Mouse (Mus musculus): Measurements from ENCODE around the gene Slc24a2.

Gene Slc24a2

DNA sequence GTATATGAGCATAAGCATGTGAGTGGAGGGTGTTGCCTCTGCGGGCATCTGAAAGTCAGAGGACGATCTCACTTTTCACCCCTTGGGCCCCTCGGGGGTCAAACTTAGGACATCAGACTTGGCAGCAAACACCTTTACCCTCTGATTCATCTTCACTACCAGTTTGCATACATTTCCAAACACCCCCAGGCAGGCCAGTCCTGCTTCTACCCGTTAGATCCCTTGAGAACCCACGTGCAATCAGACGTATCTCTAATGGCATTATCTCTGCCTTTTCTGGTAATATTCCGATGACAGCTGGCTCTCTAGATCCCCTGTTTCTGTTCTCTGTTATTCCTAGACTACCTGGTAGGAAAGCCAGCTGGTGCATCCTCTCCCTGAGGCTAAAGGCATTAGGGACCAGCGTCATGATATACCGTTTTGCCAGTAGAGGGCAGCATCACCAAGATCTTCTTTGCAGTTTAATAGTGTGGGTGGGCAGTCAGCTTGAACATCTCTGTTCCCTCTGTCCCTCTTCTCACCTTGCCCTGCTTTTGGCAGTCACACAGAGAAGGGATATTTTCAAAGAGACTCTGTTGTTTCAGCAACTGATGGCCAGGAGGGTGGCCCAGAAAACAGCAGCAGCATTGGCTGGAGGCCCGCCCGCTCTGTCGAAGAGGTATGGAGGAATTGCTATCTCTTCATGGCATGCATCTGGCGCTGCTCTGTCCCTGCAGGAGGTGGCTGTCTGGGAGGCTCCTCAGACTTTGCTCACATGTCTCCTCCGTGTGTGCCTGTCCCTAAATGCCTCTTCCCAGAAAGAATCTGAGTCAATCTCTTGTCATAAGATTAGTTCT lies 272.5 kb downstream of the Slc24a2 start:
- ATAC-seq (ENCODE audit: low TSS enrichment) = peak; percentile 91

DNA sequence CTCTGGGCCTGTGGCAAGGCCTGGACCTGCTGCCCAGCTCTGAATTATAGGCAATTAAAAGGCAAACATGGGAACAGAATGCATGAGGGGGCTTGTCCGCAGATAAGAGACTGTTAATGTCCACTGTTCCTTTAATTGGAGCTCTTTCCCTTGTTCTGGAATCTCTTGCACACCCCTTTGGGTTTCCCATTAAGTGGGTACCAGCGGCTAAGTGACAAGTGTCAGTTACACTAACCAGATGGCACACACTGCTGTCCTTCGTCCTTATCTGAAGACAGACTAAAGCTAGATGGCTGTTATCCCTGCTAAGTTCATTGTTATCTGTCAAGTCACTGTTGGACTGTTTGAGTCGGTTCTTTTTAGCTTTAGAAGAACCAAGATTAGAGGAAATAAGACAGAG lies 274.8 kb downstream of the Slc24a2 start:
- no peak for ATAC-seq (ENCODE audit: low TSS enrichment)

DNA sequence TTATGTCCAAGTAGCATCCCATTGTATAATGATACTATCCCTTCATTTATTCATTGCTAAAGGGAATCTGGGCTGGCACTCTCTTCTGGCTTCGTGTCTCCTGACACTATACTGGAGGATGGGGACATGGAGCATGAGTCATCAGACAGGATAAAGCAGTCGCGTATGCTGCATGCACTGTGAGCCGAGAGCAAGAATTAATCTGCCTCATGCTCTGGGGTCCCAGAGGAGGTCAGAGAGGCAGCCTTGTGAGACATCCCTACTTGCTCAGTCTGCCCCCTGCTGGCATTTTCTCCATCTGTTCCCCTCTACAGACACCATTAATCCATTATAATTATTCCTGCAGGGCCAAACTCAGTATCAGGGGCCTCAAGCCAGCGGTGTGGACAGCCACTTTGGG lies 276.8 kb downstream of the Slc24a2 start:
- ATAC-seq (ENCODE audit: low TSS enrichment) = peak; percentile 89

DNA sequence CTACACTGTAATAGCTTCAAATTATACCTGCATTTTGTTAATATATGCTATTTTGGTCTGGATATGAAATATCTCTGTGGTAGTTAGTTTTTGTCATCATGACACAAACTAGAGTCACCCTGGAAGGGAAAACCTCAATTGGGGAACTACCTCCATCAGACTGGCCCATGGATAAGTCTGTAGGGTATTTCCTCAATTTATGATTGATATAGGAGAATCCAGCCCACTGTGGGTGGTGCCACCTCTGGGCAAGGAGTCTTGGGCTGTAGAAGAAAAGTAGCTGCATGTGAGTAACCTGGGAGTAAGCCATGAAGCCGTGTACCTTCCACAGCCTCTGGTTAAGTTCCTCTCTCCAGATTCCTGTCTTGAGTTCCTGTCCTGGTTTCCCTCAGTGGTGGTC lies 281.5 kb downstream of the Slc24a2 start:
- no peak for ATAC-seq (ENCODE audit: low TSS enrichment)

DNA sequence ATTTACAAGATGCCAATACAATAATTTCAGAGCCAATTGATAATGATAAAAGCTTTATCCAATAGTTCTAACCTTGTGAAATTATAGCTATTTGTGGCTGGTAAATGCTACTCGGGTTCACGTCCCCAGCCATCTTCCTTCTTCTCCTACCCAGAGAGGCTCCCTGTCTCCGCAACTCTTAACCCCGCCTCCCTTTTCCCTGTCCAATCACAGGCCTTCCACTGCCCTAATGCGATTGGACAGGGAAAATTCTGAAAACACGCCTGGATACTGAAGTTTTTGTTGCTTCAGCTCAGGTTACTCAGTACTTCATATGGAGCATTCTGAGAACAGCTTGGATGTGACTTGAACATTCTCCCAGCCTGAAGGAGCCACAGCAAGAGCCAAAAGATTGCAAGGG lies 287.0 kb downstream of the Slc24a2 start:
- ATAC-seq (ENCODE audit: low TSS enrichment) = no peak

DNA sequence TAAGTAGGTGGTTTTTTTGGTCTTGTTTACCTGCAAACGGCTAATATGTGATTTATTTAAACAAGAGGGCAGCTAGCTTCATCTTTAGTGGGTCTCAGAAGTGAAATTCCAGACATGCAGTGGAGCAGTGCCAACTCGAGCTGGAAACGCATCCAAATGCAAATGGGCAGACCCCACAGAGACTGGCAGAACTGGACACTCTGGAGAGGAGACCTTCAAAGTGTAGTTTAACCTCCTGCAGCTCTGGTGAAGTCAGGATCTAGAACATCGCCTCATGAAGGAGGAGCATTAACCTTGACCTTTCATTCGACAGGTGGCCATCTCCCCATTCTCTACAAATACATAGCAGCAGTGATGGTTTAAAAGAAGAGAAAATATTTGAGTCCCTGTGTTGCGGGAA lies 287.6 kb downstream of the Slc24a2 start:
- ATAC-seq (ENCODE audit: low TSS enrichment) = no peak

DNA sequence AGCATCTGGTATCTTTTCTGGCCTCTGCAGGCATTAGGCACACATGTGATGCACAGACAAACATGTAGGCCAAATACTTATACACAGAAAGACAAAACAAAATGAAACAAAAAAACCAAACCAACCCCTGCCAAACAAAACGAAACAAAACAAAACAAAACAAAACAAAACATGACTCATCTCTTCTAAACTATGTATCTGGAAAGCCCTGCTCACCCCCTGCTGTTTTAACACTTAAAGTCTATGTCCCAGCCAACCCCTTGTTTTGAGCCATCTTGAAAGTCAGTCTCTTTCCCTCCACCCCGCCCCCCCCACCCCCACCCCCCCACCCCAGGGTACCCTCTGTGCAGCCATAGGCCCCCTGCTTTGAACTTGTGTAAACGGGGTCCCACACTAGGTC lies 293.6 kb downstream of the Slc24a2 start:
- no peak for ATAC-seq (ENCODE audit: low TSS enrichment)

DNA sequence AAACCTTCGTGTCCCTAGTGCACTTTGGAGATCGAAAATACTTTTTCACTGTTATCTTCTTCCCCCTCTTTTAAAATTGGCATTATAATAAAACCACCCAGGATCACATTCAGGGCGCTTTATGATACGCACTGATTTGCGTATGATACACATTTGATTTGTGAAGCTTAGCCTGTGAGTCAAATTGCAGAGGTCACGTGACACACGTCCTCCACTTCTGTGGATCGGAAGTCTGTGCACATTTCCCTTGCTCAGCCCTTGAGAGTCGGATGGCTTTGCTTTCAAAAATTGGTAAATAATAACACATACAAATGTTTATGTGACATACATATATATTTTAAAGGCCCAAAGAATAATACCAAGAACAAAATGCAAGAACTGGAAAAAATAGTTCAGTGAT lies 294.1 kb downstream of the Slc24a2 start:
- ATAC-seq (ENCODE audit: low TSS enrichment) = no peak

All from frontal cortex, adult (tissue).